20 mouse cellular contexts compared by ENCODE assay signal in genomic region chr11:24178823-24179476, GRCm38 (mm10).
A peak's percentile ranks its signal among the peaks of the same experiment; 100 is the strongest.
DNase-seq lines count a peak whose midpoint lies in the region; TF ChIP-seq lines count a peak whose summit lies in the region.
"Had no signal": no experiment of that assay in that cellular context is flagged by ENCODE, and none has a peak within 500 bp of the region (broad histone marks: within the 10 kb centered on the region; RNA-seq: fewer than 3 reads in every experiment).

No protein-coding gene starts in this region.

- WGBS in kidney, adult 2 months, result 83% methylated on average over 6 of the region's 6 CpGs

- dilution Hi-C loops in CH12.LX (cut with MboI; ENCODE audit: extremely low pct_ligation_motif_present, extremely low pct_unique_long_range_greater_than_20kb, low sequenced_read_pairs), result no loop called here

- TF ChIP-seq EP300 in CH12.LX (IDR thresholded peaks at IDR 0.05; ENCODE audit: low read length), result no peak

- no peaks in the 10 kb centered on the region for H3K9me3 ChIP-seq in CH12.LX (replicated peaks; ENCODE audit: low read length)
- H3K9me3 ChIP-seq: G1E had no signal

- intact Hi-C loops in heart, postnatal 25 days (cut with DNase I), result no loop called here

- no peak overlapping the region for H3K9ac ChIP-seq in CH12.LX (ENCODE audit: insufficient read depth, low read depth)

- in situ Hi-C loops in CH12.LX (cut with MboI; ENCODE audit: low pct_ligation_motif_present, low pct_unique_long_range_greater_than_20kb, low sequenced_read_pairs), result no loop called here

- DNase-seq in heart, adult 11 months, result peak; percentile 73
- DNase-seq in heart, postnatal 25 days (ENCODE audit: low spot score), result no peak
- no peak for DNase-seq in layer of hippocampus, adult 2 months (ENCODE audit: low spot score in 2 of 2)
- no peak for DNase-seq in layer of hippocampus, postnatal 36 days
- DNase-seq in A20 (ENCODE audit: low read depth, low spot score) (peak; percentile 38), CH12.LX (ENCODE audit: extremely low read depth) (peak; percentile 67)
- DNase-seq in kidney, adult 2 months, result no peak
- no peak for DNase-seq in B cell, adult 2 months
- DNase-seq: adrenal gland, adult 2 months; adrenal gland, adult 8-10 months; adrenal gland, postnatal 10 days; adrenal gland, postnatal 14 days; adrenal gland, postnatal 25 days; adrenal gland, postnatal 36 days; cerebellum, adult 11 months; cerebellum, adult 11-12 months; cerebellum, adult 18-20 months; cerebellum, adult 2 months; cerebellum, adult 8-10 months had no signal

- 0 out of 2 replicates have a peak overlapping the region, but pooled peaks have one; percentile 1 for H3K27ac ChIP-seq in layer of hippocampus, adult 2 months
- no peak overlapping the region for H3K27ac ChIP-seq in CH12.LX (ENCODE audit: insufficient read depth, low read depth)
- H3K27ac ChIP-seq in kidney, adult 2 months (ENCODE audit: insufficient read depth, low read depth, low read length), result no peak overlapping the region

- peaks cover 3 to 51% of the 10 kb centered on the region in 2 experiments; a peak in 2 of 4 replicates for H3K4me1 ChIP-seq in CH12.LX (ENCODE audit: control insufficient read depth in 1 of 2, insufficient read depth in 2 of 2)
- H3K4me1 ChIP-seq in kidney, adult 2 months (ENCODE audit: control insufficient read depth, insufficient read depth, low read length), result no peaks in the 10 kb centered on the region

- peaks cover 0 to 4% of the 10 kb centered on the region in 2 experiments for H3K36me3 ChIP-seq in CH12.LX (replicated peaks in 1 of 2; ENCODE audit: control insufficient read depth in 1 of 2, insufficient read depth in 1 of 2, low read length in 1 of 2)
- no peaks in the 10 kb centered on the region for H3K36me3 ChIP-seq in kidney, adult 2 months (ENCODE audit: control insufficient read depth, insufficient read depth, low read length)

- H3K27me3 ChIP-seq in CH12.LX (replicated peaks), result no peaks in the 10 kb centered on the region
- H3K27me3 ChIP-seq in kidney, adult 2 months (replicated peaks; ENCODE audit: control insufficient read depth, insufficient read depth, low read length), result no peaks in the 10 kb centered on the region

- no peak overlapping the region for H3K4me2 ChIP-seq in CH12.LX (ENCODE audit: insufficient read depth, low read depth, poor library complexity, severe bottlenecking)

- H3K4me3 ChIP-seq in layer of hippocampus, adult 2 months, result no peak overlapping the region
- no peak overlapping the region for H3K4me3 ChIP-seq in CH12.LX (replicated peaks in 1 of 3; ENCODE audit: low read depth in 2 of 3, low read length in 2 of 3, poor library complexity in 1 of 3)
- no peak overlapping the region for H3K4me3 ChIP-seq in kidney, adult 2 months (ENCODE audit: insufficient read depth, low read depth, low read length)

- TF ChIP-seq RAD21 in CH12.LX (IDR thresholded peaks at IDR 0.05; ENCODE audit: low read depth, low read length), result no peak

- no peaks in the 10 kb centered on the region for H3K79me2 ChIP-seq in CH12.LX (replicated peaks; ENCODE audit: control insufficient read depth, extremely low read depth, insufficient read depth, poor library complexity, severe bottlenecking)

- no peak for TF ChIP-seq CTCF in layer of hippocampus, adult 2 months (conservative IDR thresholded peaks at IDR 0.05)
- TF ChIP-seq CTCF in CH12.LX (conservative IDR thresholded peaks at IDR 0.05 in 1 of 2, IDR thresholded peaks at IDR 0.05 in 1 of 2; ENCODE audit: low read depth in 2 of 2, low read length in 2 of 2), result no peak
- no peak for TF ChIP-seq CTCF in kidney, adult 2 months (conservative IDR thresholded peaks at IDR 0.05; ENCODE audit: insufficient read depth, insufficient read length, low read depth, low read length)

- no peak for TF ChIP-seq POLR2A in CH12.LX (IDR thresholded peaks at IDR 0.05; ENCODE audit: low read depth, low read length)
- no peak for TF ChIP-seq POLR2A in kidney, adult 2 months (IDR thresholded peaks at IDR 0.05; ENCODE audit: low read depth, low read length)

TF ChIP-seq in CH12.LX, 34 proteins besides CTCF, POLR2A, EP300 and RAD21:
- peak; percentile 35; the same call in 1 of the 2 replicates for TF ChIP-seq JUND (conservative IDR thresholded peaks at IDR 0.05; ENCODE audit: low read depth, low read length)
- TF ChIP-seq UBTF (IDR thresholded peaks at IDR 0.05; ENCODE audit: low read depth, low read length), result no peak
- TF ChIP-seq NELFE (IDR thresholded peaks at IDR 0.05; ENCODE audit: low read depth, low read length), result no peak
- peak; percentile 66; the same call in 1 of the 2 replicates for TF ChIP-seq MYC (IDR thresholded peaks at IDR 0.05; ENCODE audit: low read depth, low read length)
- TF ChIP-seq IRF4 (IDR thresholded peaks at IDR 0.05; ENCODE audit: low read depth, low read length), result peak; percentile 69
- peak; percentile 57; the same call in 1 of the 2 replicates for TF ChIP-seq BHLHE40 (IDR thresholded peaks at IDR 0.05; ENCODE audit: low read depth, low read length)
- no peak for TF ChIP-seq TBP (conservative IDR thresholded peaks at IDR 0.05; ENCODE audit: low read depth, low read length)
- TF ChIP-seq GABPA (IDR thresholded peaks at IDR 0.05; ENCODE audit: insufficient replicate concordance, low read depth, low read length), result no peak
- TF ChIP-seq MAFK (IDR thresholded peaks at IDR 0.05; ENCODE audit: insufficient replicate concordance, low read length), result no peak
- TF ChIP-seq ELF1 (IDR thresholded peaks at IDR 0.05; ENCODE audit: low read depth, low read length), result no peak
TF ChIP-seq in CH12.LX: peak in this region for 4.

Comparison
In these comparisons a context has a peak if more than half of its experiments do, and no peak if none do; other contexts are left out.
1. DNase-seq: peak in heart, adult 11 months (single experiment), A20 (single experiment) and CH12.LX (single experiment); none in heart, postnatal 25 days (single experiment), layer of hippocampus, adult 2 months (0 of 2), layer of hippocampus, postnatal 36 days (0 of 2), kidney, adult 2 months (single experiment) and B cell, adult 2 months (0 of 2).